Mouse (Mus musculus) gastrocnemius, adult 8-10 months (tissue): ENCODE data around the gene Dapk2. TPM values are rescaled to one million over a fixed set of nuclear protein-coding genes. Genes with fewer than 3 reads are reported as not detected.

Experiments
- DNase-seq, 2 experiments: peaks; one replicate each; pipeline ENCODE4 v3.0.0; 2022; ENCODE audit warnings: low spot score in 2 of 2
- total RNA-seq, 4 experiments: library from RNA; stranded (reverse); gene quantifications; 2 replicates each; pipeline ENCODE4 v1.2.4; 2022

Dapk2 gene
- total RNA-seq, 4 experiments from 2014 or later, result 28.1 to 36.2 (median 34.1) TPM

- DNase-seq, result no peak
Observed at GRCm38 (mm10) chr9:66306414-66306813, 148.4 kb downstream of the Dapk2 start.

GRCm38 (mm10) chr9:66307341-66307740 lies 149.3 kb downstream of the Dapk2 start:
- no peak for DNase-seq

DNA sequence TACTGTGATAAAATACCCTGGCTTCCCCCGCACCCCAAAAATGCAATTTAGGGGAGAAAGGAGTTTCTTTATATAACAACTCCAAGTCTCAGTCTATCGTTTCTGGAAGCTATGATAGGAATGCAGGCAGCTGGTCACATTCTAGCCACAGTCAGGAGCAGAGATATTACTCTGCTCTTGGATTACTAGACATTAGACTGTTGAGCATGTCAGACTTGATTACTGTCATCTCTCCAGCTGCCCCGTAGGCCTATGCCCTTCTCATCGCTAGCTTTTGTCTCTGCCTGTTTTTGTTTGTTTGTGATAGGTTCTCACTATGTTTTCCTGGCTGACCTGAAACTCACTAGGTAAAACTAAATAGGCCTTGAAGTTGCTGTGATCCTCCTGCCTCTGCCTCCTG lies 150.7 kb downstream of the Dapk2 start:
- no peak for DNase-seq

DNA sequence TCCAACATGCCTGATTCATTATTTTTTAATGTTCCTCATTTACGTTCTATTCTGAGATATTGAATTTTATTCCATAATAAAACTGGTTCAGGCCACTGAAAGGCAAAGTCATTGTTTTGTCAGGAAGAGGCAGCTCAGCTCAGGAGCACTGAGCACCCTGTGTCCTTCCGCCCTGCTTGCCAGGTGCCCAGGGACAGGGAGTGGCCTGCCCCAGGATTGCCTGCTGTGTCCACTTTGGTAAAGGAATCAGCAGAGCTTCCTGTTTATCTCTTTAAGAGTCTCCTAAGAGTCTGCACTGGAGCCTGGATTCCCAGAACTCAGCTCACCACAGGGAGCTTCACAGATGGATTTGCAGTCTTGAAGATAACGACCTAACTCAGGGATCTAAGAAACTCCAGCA lies 153.4 kb downstream of the Dapk2 start:
- DNase-seq, result no peak

GRCm38 (mm10) chr9:66316603-66317002 lies 158.6 kb downstream of the Dapk2 start:
- no peak for DNase-seq

Other genes starting within 250 kb of the Dapk2 start
- 10 to 100 TPM; 13.6 to 15.6 (median 14.4) TPM for gene Trip4, start 249.4 kb upstream of the Dapk2 start, total RNA-seq
- gene Csnk1g1, start 249.3 kb upstream of the Dapk2 start, total RNA-seq, result 1 to 10 TPM; 7.7 to 8.0 (median 7.7) TPM
- 10 to 100 TPM; 26.9 to 38.5 (median 32.7) TPM for gene Ppib, start 98.0 kb upstream of the Dapk2 start, total RNA-seq
- gene Snx22, start 88.5 kb upstream of the Dapk2 start, total RNA-seq, result under 1 TPM in 3 of 4 experiments, not detected in 1; 0.12 to 0.29 (median 0.18) TPM
- gene Snx1, start 31.6 kb upstream of the Dapk2 start, total RNA-seq, result 10 to 100 TPM in 3 of 4 experiments, 1 to 10 TPM in 1; 9.0 to 11.0 (median 10.5) TPM
- gene Ciao2a, start 31.6 kb upstream of the Dapk2 start, total RNA-seq, result 10 to 100 TPM; 51.2 to 64.6 (median 61.2) TPM
- gene Herc1, start 192.2 kb downstream of the Dapk2 start, total RNA-seq, result 10 to 100 TPM; 31.0 to 42.2 (median 34.1) TPM